Mouse (Mus musculus): Measurements from ENCODE around the gene Atxn7.
A peak's percentile ranks its signal among the peaks of the same experiment; 100 is the strongest.

GRCm38 (mm10) chr14:14098330-14098980 is 137.2 kb downstream of the Atxn7 start:
- peak; percentile 97 for TF ChIP-seq CTCF (IDR thresholded peaks at IDR 0.05; ENCODE audit: control insufficient read depth, insufficient read depth, low read length)
- no peak for TF ChIP-seq POLR2A (IDR thresholded peaks at IDR 0.05; ENCODE audit: borderline replicate concordance, control insufficient read depth, low read depth, low read length)

All from bone marrow, adult 2 months (tissue).